Mouse (Mus musculus) lung, adult 2 months (tissue): ENCODE results near the gene Nelfe.
"Not testable (repeated sequence)": the region's sequence is repeated elsewhere in the genome, so short reads cannot be mapped to it uniquely, and the experiment has no call there.

Experiments
- CTCF ChIP-seq: fragments of 200-500 bp; IDR thresholded peaks from 2 replicates; pipeline ENCODE4 v1.5.1; 2011; ENCODE audit warnings: mild to moderate bottlenecking, low read length, control low read depth; ENCODE audit not compliant: insufficient read depth
- POLR2A ChIP-seq: fragments of 200-500 bp; IDR thresholded peaks from 2 replicates; pipeline ENCODE4 v1.6.1; 2011; ENCODE audit warnings: low read depth, mild to moderate bottlenecking, control low read depth, low read length, borderline replicate concordance; ENCODE audit errors: extremely low read depth

DNA sequence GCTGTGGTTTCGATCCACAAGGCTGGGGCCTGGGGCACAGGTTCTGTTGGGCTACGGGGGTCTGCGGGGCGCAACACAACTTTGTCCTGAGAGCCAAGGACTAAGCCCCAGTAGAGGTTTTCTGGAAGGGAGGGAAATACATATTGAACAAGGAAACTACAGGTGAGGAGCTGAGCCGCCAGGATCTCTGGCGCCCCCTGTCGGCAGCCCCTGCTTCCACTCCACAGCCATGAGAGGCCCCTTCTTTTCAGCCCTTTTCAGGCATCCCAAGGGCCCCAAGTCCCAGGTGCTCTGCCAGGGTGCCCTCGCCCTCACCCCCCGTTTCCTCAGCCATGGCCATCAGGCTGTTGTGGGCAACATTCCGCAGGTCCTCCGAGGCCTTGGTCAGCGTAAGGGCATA is 36.4 kb upstream of the Nelfe start:
- TF ChIP-seq POLR2A = not testable (repeated sequence)
- TF ChIP-seq CTCF = peak; percentile 61
